Mouse (Mus musculus) kidney, adult 18-20 months (tissue): ENCODE results near the gene Ripply2.
"Not testable (repeated sequence)": the region's sequence is repeated elsewhere in the genome, so short reads cannot be mapped to it uniquely, and the experiment has no call there.

Experiments
- DNase-seq: peaks from one replicate; pipeline ENCODE4 v3.0.0; 2021

Gene Ripply2

GRCm38 (mm10) chr9:87015288-87015937 is at the start of gene Ripply2:
Gene Ripply2, plus strand, starts transcription at chr9:87015537.
- DNase-seq, result no peak

DNA sequence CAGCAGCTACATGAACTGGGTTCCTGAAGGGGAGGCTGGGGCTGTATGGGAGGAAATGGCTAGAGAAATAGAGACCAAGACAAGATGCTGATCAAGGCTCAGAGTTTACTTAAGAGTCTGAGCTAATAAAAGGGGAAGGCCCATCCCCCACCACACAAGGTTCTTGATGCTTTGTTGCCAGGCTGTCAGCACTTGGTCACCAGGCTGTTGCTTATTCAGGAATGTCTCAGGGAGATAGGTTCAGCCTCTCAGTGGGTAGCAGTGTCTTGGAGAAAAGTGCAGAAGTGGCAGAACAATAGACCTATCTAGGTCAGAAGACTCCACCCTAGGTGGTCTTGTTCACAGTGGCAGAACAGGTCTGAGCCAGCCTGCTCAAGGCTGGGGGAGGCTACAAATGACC is 42.9 kb upstream of the Ripply2 start:
- DNase-seq, result not testable (repeated sequence)

DNA sequence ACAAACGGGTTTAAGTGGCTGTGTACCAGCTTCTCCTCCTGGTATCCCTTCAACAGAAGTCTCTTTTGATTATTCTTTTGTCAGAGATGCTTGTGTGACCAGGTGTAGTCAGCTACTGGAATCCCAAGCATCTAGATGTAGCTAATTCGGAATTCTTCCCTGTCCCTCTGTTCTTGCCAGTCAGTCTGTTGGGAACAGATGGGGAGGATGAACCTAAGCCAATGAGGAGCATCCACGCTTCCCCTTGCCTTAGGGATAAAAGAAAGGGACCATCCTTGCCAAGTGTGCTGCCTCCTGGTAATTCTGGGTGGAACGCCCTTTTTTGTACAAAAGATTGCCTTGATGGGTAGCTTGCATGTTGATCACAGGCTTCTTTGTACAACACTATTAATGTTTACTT is 41.8 kb upstream of the Ripply2 start:
- no peak for DNase-seq

DNA sequence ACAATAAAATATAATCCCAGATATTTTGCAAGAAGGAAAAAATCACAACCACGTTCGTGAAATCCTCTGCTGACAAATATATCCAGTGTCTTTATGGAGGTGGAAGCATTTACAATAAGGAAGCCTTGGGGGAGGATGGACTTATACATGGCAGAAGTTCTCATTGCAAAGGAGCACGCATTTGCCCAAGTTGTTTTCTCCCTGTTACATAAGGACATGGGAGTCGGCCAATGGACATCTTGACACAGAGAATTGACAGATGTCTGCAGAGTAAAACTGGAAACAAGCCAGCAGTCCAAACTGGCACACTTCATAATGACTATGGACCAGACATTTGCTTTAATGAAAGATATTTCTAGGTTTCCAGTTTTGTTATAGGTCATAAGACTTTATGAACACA is 38.4 kb upstream of the Ripply2 start:
- DNase-seq, result no peak

- no peak for DNase-seq
These were observed 37.0 kb upstream of the Ripply2 start for GRCm38 (mm10) chr9:86978257-86978907.

DNA sequence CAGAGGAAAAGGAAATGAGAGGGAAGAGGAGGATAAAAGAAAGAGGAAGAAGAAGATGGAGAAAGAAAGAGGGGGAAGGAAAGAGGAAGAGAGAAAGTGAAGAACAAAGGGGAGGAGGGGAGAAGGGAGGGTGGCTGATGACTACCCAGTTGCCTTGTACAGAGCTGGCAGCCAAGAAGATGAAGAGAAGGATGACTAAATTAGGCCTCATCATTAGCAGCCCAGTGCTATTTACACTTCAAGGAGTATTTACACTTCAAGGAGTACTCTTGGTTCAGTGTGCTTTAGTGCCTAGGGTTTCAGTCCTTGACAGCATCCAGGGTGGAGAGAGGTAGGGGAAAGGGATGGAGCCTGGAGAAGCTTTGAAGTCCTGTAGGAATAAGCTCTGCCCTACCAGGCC is 35.3 kb upstream of the Ripply2 start:
- DNase-seq, result no peak

DNA sequence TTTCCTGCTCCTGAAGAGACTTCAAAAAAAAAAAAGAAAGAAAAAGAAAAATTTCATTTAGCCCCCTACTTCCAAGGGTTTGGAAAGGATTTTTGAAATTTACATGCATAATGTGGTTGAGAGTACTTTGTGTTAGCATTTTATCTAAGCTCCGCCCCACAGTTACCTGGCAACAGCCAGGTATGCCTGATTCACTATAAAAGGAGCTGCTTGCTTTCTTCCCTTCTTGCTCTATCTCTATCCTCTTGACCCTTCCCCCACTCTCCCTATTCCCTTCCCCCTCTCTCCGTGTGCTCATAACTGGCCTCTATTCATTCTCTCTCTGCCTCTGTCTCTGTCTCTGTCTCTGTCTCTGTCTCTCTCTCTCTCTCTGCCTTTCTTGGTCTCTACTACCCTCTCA is 34.4 kb upstream of the Ripply2 start:
- DNase-seq, result no peak

DNA sequence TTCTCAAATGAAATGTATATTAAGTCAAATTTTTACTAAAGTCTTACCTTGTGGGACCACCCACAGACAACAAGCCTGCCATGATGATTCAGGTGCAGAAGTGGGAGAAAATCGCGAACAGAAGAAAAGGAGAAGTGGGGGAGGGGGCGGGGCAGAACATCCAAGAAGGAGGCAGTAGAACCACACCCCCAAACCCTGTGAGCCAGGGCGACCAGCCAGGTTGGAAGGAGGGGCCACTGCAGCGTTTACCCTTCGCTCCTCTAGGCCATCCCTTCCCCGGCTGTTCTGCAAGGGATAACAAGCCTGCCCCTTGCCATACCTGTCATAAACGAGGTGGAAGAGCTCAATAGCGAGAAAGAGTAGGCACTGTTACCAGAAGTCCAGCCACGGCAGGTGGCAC is 33.8 kb upstream of the Ripply2 start:
- no peak for DNase-seq

DNA sequence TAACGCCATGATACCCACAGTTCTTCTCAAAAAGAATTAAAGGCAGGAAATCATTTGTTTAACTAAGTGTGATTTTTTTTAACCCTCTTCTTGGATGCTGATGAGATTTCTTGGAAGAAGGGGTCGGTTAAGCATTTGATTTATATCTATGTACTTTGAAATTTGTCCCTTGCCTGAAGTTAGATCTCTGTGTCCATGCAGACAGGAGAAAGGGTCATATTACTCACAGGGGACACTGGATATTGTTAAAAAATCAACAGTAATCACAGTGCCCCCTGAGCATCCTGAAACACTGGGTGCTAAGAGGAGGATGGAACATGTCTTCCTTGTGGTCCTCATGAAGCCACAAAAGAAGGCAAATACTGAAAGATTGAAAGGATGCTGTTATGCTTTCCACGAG is 30.8 kb upstream of the Ripply2 start:
- DNase-seq, result no peak

DNA sequence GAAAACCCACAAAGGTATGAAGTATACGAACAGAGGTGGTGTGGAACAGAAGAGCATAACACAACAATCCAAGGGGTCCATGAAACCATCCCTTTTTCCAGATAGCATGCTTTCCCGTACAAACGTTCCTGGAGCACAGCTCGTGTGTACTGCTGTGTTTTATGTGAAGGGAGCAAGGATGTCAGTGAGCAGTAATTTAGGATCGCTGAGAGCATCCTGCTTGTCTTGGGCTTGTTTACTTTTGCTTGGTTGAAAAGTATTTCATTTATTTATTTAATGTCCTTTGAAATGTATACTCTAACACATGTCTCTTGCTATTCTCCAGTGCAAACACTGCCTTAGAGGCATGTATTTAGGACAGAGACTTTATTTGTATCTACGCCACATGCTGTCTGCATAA is 30.2 kb upstream of the Ripply2 start:
- no peak for DNase-seq

DNA sequence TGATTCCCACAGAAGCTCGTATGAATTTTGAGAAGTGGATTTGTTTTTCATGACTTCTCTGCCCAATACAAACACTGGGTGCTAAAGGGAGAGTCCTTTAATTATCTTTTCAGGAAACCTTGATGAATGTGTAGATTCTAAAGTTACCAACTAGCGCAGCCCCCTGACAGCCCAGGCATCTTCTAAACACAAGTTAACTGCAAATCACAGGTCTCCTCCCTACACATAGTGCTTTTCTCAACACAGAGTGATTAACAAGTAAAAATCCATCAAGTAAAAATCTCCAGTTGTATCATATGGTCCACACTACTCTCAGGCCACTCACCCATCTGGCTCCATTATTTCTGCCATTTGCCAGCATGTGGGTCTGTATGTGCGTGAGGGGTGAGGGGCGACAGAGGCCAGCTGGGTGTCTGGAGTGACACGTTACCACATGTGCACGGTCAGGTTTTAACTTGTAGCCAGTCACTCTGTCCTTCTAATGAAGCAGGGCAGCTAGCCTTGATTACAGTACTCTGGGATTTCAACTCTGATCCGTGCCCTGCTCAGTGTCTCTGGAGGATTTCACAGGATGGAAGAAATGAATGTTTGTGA is 28.5 kb upstream of the Ripply2 start:
- DNase-seq, result no peak

- DNase-seq, result no peak
These were observed 25.5 kb upstream of the Ripply2 start for GRCm38 (mm10) chr9:86989822-86990221.

- no peak for DNase-seq
These were observed 23.6 kb upstream of the Ripply2 start for GRCm38 (mm10) chr9:86991758-86992157.

GRCm38 (mm10) chr9:86997046-86997691 is 18.2 kb upstream of the Ripply2 start:
- no peak for DNase-seq

GRCm38 (mm10) chr9:86999956-87000582 is 15.3 kb upstream of the Ripply2 start:
- DNase-seq, result no peak

- DNase-seq, result no peak
These were observed 10.5 kb upstream of the Ripply2 start for GRCm38 (mm10) chr9:87004701-87005434.

GRCm38 (mm10) chr9:87005435-87005779 is 9.9 kb upstream of the Ripply2 start:
- DNase-seq, result no peak

- no peak for DNase-seq
These were observed 6.8 kb upstream of the Ripply2 start for GRCm38 (mm10) chr9:87008507-87008906.

- DNase-seq, result no peak
These were observed 6.4 kb upstream of the Ripply2 start for GRCm38 (mm10) chr9:87008919-87009318.

DNA sequence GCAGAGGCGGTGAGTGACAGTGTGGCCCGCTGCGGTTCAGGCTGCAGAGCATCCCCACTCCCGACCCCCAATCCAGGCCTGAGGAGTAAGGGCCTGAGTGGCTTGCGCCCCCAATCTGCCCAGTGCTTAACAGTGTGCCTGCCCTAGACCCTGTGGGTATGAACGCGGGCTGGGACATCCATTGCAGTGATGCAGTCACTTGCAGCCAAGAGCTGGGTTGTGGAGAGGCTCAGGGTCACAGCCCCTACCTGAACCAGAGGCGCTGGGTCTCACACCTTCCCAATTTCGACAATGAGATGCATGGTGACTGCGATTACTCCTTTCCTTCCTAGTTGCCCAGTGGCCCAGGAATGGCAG is 579 bp downstream of the Ripply2 start:
- DNase-seq, result no peak

DNA sequence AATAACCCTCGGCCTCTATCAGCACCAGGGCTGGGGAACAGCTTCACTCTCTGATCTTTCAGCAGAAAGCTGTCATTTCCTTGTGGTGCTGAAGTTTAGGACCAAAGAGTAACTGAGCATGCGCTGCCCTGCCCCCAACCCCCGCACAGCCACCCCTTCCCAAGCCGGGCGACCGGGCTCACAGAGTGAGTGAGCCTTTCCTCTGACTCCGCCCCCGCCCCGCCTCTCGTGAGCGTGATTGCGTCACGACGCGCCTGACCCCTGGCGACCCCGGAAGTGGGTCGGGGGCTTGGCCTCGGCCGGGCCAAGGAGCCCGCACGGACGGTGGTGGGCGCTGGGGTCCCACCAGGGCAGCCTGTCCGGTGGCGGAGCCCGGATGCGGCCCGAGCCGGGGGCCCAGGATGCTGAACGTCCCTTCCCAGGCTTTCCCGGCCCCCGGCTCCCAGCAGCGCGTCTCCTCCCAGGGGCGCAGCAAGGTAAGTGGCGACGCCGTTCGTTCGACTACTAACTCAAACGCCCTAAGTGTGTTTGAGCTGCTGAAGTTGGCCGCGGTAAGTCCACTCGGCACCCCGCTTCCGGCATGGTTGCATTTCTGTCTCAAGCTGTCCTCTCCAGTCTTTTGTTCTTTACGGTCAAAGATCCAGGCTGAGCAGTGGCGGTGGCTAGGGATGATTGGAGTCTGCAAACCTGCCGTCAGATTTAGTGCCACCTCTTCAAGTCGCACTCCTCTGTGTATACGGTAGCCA is 6.6 kb downstream of the Ripply2 start, which contains the start of gene Cyb5r4:
Cyb5r4 (plus strand) TSS at position 237 of the 746 bp plus-strand sequence.
- DNase-seq, result peak; percentile 96

DNA sequence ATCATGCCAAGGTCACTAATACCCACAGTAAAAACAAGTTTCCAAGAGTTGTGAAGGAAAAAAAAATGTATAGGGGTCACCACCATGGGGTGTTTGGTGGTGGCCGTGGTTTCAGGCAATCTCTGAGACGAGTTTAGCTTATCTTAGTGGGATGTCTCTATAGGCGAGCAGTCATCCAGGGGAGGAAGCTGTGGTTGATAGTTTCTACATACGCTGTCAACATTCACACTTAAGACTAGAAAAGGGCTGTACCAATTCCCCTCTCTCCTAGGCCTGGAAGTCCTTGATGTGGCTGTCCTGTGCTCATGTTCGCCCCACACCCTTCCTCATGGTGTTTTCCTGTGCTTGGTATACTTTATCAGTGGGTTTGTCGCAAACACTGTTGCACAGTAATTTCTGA is 10.4 kb downstream of the Ripply2 start:
- no peak for DNase-seq
